Mouse (Mus musculus): Measurements from ENCODE around the gene Cd84. TPM values are rescaled to one million over a fixed set of nuclear protein-coding genes. Genes with fewer than 3 reads are reported as not detected.
"Not testable (repeated sequence)": the region's sequence is repeated elsewhere in the genome, so short reads cannot be mapped to it uniquely, and the experiment has no call there.

Gene Cd84
- total and polyA plus RNA-seq, 3 experiments, result 12.7 to 24.3 (median 17.4) TPM

DNA sequence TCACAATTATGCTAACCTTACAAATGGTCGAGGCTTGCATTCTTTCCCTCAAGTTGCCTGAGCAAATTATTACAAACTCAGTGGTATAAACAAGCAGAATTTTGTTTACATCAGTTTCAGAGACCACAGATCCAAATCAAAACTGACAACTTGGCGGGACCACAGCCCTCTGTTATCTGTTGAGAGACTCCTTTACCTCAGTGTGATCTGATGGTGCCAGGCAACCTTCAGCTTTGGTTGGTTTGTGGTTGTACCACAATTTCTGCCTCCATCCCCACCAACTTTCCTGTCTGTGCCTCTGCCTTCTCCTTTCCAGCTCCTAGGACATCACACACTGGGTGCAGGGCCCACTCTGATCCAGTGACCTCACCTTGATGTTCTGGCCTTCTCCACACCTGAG, 43.3 kb upstream of the Cd84 start:
- Histone ChIP-seq H3K9ac (ENCODE audit: insufficient read depth, low read depth) (no peak overlapping the region), H3K36me3 (replicated peaks in 1 of 2; ENCODE audit: control insufficient read depth in 1 of 2, insufficient read depth in 1 of 2, low read length in 1 of 2) (no peaks in the 10 kb centered on the region)
- in situ Hi-C loops (cut with MboI; ENCODE audit: low pct_ligation_motif_present, low pct_unique_long_range_greater_than_20kb, low sequenced_read_pairs), result no loop called here

DNA sequence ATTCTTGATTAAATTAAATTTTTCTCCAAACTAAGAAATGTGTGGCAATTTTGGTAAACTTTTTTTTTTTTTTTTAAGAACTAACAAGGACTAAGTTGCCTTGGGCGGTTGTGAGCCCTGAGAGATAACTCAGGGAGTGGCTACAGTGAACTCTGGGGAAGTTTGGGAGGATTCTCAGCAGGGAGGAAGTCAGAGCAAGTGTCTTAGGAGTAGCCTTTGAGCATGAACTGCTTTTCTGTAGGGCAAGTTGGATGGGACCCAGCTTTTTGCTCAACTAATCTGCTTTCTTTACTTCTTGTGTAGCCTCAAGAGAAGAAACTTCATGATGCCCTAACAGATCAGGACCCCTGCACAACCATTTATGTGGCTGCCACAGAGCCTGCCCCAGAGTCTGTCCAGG, 41.7 kb upstream of the Cd84 start:
- Histone ChIP-seq H3K9me3 (replicated peaks; ENCODE audit: low read length) (no peaks in the 10 kb centered on the region), H3K9ac (ENCODE audit: insufficient read depth, low read depth) (no peak overlapping the region), H3K79me2 (replicated peaks; ENCODE audit: control insufficient read depth, extremely low read depth, insufficient read depth, poor library complexity, severe bottlenecking) (no peaks in the 10 kb centered on the region), H3K4me3 (replicated peaks in 1 of 3; ENCODE audit: low read depth in 2 of 3, low read length in 2 of 3, poor library complexity in 1 of 3) (no peak overlapping the region), H3K4me1 (ENCODE audit: control insufficient read depth in 1 of 2, insufficient read depth in 2 of 2) (no peaks in the 10 kb centered on the region), H3K4me2 (ENCODE audit: insufficient read depth, low read depth, poor library complexity, severe bottlenecking) (no peak overlapping the region), H3K27ac (ENCODE audit: insufficient read depth, low read depth) (no peak overlapping the region), H3K27me3 (replicated peaks) (no peaks in the 10 kb centered on the region), H3K36me3 (replicated peaks in 1 of 2; ENCODE audit: control insufficient read depth in 1 of 2, insufficient read depth in 1 of 2, low read length in 1 of 2) (no peaks in the 10 kb centered on the region)
- no peak for DNase-seq (ENCODE audit: extremely low read depth)
- no peak for TF ChIP-seq PAX5 (IDR thresholded peaks at IDR 0.05; ENCODE audit: low read length)
- dilution Hi-C loops (cut with MboI; ENCODE audit: extremely low pct_ligation_motif_present, extremely low pct_unique_long_range_greater_than_20kb, low sequenced_read_pairs) (no loop called here), in situ Hi-C loops (cut with MboI; ENCODE audit: low pct_ligation_motif_present, low pct_unique_long_range_greater_than_20kb, low sequenced_read_pairs) (no loop called here)

More for the DNA sequence above, 43.3 kb upstream of the Cd84 start:
- no peaks in the 10 kb centered on the region for H3K4me1 ChIP-seq (ENCODE audit: control insufficient read depth in 1 of 2, insufficient read depth in 2 of 2)
- peaks cover 5% of the 10 kb centered on the region for H3K9me3 ChIP-seq (replicated peaks; ENCODE audit: low read length)
- H3K27ac ChIP-seq (ENCODE audit: insufficient read depth, low read depth), result no peak overlapping the region
- dilution Hi-C loops (cut with MboI; ENCODE audit: extremely low pct_ligation_motif_present, extremely low pct_unique_long_range_greater_than_20kb, low sequenced_read_pairs), result no loop called here
- H3K4me3 ChIP-seq (replicated peaks in 1 of 3; ENCODE audit: low read depth in 2 of 3, low read length in 2 of 3, poor library complexity in 1 of 3), result no peak overlapping the region
- no peak for DNase-seq (ENCODE audit: extremely low read depth)
- no peaks in the 10 kb centered on the region for H3K27me3 ChIP-seq (replicated peaks)
- no peak overlapping the region for H3K4me2 ChIP-seq (ENCODE audit: insufficient read depth, low read depth, poor library complexity, severe bottlenecking)
- TF ChIP-seq ZMIZ1 (IDR thresholded peaks at IDR 0.05; ENCODE audit: low read depth, low read length) (no peak), NRF1 (IDR thresholded peaks at IDR 0.05; ENCODE audit: low read depth, low read length) (no peak), IRF4 (IDR thresholded peaks at IDR 0.05; ENCODE audit: low read depth, low read length) (no peak), ZKSCAN1 (IDR thresholded peaks at IDR 0.05; ENCODE audit: borderline replicate concordance, low read depth, low read length) (no peak), PAX5 (IDR thresholded peaks at IDR 0.05; ENCODE audit: low read length) (no peak), CHD2 (IDR thresholded peaks at IDR 0.05; ENCODE audit: low read length) (no peak), UBTF (IDR thresholded peaks at IDR 0.05; ENCODE audit: low read depth, low read length) (no peak), SMC3 (IDR thresholded peaks at IDR 0.05; ENCODE audit: low read depth, low read length) (no peak), GABPA (IDR thresholded peaks at IDR 0.05; ENCODE audit: insufficient replicate concordance, low read depth, low read length) (no peak), MAFK (IDR thresholded peaks at IDR 0.05; ENCODE audit: insufficient replicate concordance, low read length) (no peak), TCF12 (IDR thresholded peaks at IDR 0.05; ENCODE audit: low read depth, low read length) (no peak), JUND (conservative IDR thresholded peaks at IDR 0.05; ENCODE audit: low read depth, low read length) (no peak), POLR2AphosphoS2 (IDR thresholded peaks at IDR 0.05; ENCODE audit: low read depth, low read length) (no peak), POLR2A (IDR thresholded peaks at IDR 0.05; ENCODE audit: low read depth, low read length) (no peak)
- no peaks in the 10 kb centered on the region for H3K79me2 ChIP-seq (replicated peaks; ENCODE audit: control insufficient read depth, extremely low read depth, insufficient read depth, poor library complexity, severe bottlenecking)

DNA sequence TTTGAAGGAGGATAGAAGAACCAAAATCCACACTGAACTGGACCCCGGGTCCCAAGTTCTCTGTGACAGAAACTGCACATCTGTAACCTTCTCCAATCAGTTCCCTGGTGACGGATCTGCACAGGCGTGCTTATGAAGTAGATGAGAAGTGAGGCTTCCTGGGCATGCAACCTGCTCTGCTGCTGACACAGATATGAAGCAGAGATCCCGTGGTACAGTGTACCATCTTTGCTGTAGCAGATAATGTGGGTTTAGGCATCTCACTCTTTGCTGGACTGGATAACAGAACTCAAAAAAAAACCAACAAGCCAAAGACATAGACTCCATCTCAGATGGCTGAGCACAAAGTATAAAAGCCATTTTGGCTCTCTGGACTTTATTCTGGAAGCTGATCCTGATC, 39.8 kb upstream of the Cd84 start:
- H3K9ac ChIP-seq (ENCODE audit: insufficient read depth, low read depth), result no peak overlapping the region
- H3K4me1 ChIP-seq (ENCODE audit: control insufficient read depth in 1 of 2, insufficient read depth in 2 of 2), result no peaks in the 10 kb centered on the region
- no peaks in the 10 kb centered on the region for H3K9me3 ChIP-seq (replicated peaks; ENCODE audit: low read length)
- H3K27me3 ChIP-seq (replicated peaks), result no peaks in the 10 kb centered on the region
- no peak overlapping the region for H3K27ac ChIP-seq (ENCODE audit: insufficient read depth, low read depth)
- no peaks in the 10 kb centered on the region for H3K36me3 ChIP-seq (replicated peaks in 1 of 2; ENCODE audit: control insufficient read depth in 1 of 2, insufficient read depth in 1 of 2, low read length in 1 of 2)
- H3K4me3 ChIP-seq (replicated peaks in 1 of 3; ENCODE audit: low read depth in 2 of 3, low read length in 2 of 3, poor library complexity in 1 of 3), result no peak overlapping the region
- no peak for DNase-seq (ENCODE audit: extremely low read depth)
- in situ Hi-C loops (cut with MboI; ENCODE audit: low pct_ligation_motif_present, low pct_unique_long_range_greater_than_20kb, low sequenced_read_pairs) (loop anchor here (25.0 kb wide), 1 partner anchor 513 kb away; no protein-coding TSS in a partner anchor), dilution Hi-C loops (cut with MboI; ENCODE audit: extremely low pct_ligation_motif_present, extremely low pct_unique_long_range_greater_than_20kb, low sequenced_read_pairs) (no loop called here)
- no peak overlapping the region for H3K4me2 ChIP-seq (ENCODE audit: insufficient read depth, low read depth, poor library complexity, severe bottlenecking)
- H3K79me2 ChIP-seq (replicated peaks; ENCODE audit: control insufficient read depth, extremely low read depth, insufficient read depth, poor library complexity, severe bottlenecking), result no peaks in the 10 kb centered on the region
- TF ChIP-seq ELF1 (IDR thresholded peaks at IDR 0.05; ENCODE audit: low read depth, low read length) (no peak), ETS1 (conservative IDR thresholded peaks at IDR 0.05; ENCODE audit: low read depth, low read length) (no peak), MEF2A (IDR thresholded peaks at IDR 0.05; ENCODE audit: borderline replicate concordance, low read depth, low read length) (no peak)

DNA sequence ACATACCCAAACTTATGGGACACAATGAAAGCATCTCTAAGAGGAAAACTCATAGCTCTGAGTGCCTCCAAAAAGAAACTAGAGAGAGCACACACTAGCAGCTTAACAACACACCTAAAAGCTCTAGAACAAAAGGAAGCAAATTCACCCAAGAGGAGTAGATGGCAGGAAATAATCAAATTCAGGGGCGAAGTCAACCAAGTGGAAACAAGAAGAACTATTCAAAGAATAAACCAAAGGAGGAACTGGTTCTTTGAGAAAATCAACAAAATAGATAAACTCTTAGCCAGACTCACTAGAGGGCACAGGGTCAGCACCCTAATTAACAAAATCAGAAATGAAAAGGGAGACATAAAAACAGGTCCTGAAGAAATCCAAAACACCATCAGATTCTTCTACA, 28.4 kb upstream of the Cd84 start:
- H3K9me3 ChIP-seq (replicated peaks; ENCODE audit: low read length); H3K4me3 ChIP-seq (replicated peaks in 1 of 3; ENCODE audit: low read depth in 2 of 3, low read length in 2 of 3, poor library complexity in 1 of 3); H3K27me3 ChIP-seq (replicated peaks); DNase-seq (ENCODE audit: extremely low read depth); dilution Hi-C loops (cut with MboI; ENCODE audit: extremely low pct_ligation_motif_present, extremely low pct_unique_long_range_greater_than_20kb, low sequenced_read_pairs); H3K4me2 ChIP-seq (ENCODE audit: insufficient read depth, low read depth, poor library complexity, severe bottlenecking); H3K27ac ChIP-seq (ENCODE audit: insufficient read depth, low read depth); H3K79me2 ChIP-seq (replicated peaks; ENCODE audit: control insufficient read depth, extremely low read depth, insufficient read depth, poor library complexity, severe bottlenecking); H3K9ac ChIP-seq (ENCODE audit: insufficient read depth, low read depth); H3K4me1 ChIP-seq (ENCODE audit: control insufficient read depth in 1 of 2, insufficient read depth in 2 of 2); H3K36me3 ChIP-seq (replicated peaks in 1 of 2; ENCODE audit: control insufficient read depth in 1 of 2, insufficient read depth in 1 of 2, low read length in 1 of 2): not testable (repeated sequence)
- in situ Hi-C loops (cut with MboI; ENCODE audit: low pct_ligation_motif_present, low pct_unique_long_range_greater_than_20kb, low sequenced_read_pairs), result loop anchor here (25.0 kb wide), 1 partner anchor 501 kb away; no protein-coding TSS in a partner anchor
